Mouse (Mus musculus) limb, embryonic 11.5 days (tissue): Measurements from ENCODE around the gene Prepl. TPM values are rescaled to one million over a fixed set of nuclear protein-coding genes. Genes with fewer than 3 reads are reported as not detected.

ENCODE experiments used
- ATAC-seq: fragments of 200-750 bp; cut with Nextera tagmentation; 2 replicates; pipeline ENCODE4 v1.8.0; 2017; ENCODE audit warnings: low read depth; ENCODE audit not compliant: insufficient number of reproducible peaks, low FRiP score, low TSS enrichment
- DNase-seq: peaks from one replicate; pipeline ENCODE4 v3.0.0-alpha.2; 2015; ENCODE audit warnings: low spot score
- H3K27ac ChIP-seq: fragments of 300-500 bp; sonication (generic); replicated peaks from 2 replicates; pipeline ENCODE4 v1.5.1; 2014; ENCODE audit warnings: low read depth, mild to moderate bottlenecking, low read length
- H3K27me3 ChIP-seq: fragments of 300-500 bp; sonication (generic); 2 replicates; pipeline ENCODE4 v1.6.1; 2014; ENCODE audit warnings: mild to moderate bottlenecking, low read length, mixed read lengths; ENCODE audit not compliant: control insufficient read depth, insufficient read depth
- H3K36me3 ChIP-seq: fragments of 300-500 bp; sonication (generic); 2 replicates; pipeline ENCODE4 v1.6.1; 2014; ENCODE audit warnings: mild to moderate bottlenecking, low read length, moderate library complexity, mixed read lengths; ENCODE audit not compliant: control insufficient read depth, insufficient read depth
- H3K4me1 ChIP-seq: fragments of 300-500 bp; sonication (generic); 2 replicates; pipeline ENCODE4 v1.6.1; 2014; ENCODE audit warnings: low read length, mixed read lengths; ENCODE audit not compliant: control insufficient read depth, insufficient read depth
- H3K4me2 ChIP-seq: fragments of 300-500 bp; sonication (generic); 2 replicates; pipeline ENCODE4 v1.6.1; 2014; ENCODE audit warnings: low read depth, mild to moderate bottlenecking, moderate library complexity; ENCODE audit not compliant: severe bottlenecking
- H3K4me3 ChIP-seq: fragments of 300-500 bp; sonication (generic); 2 replicates; pipeline ENCODE4 v1.5.1; 2014; ENCODE audit warnings: low read depth, low read length
- H3K9ac ChIP-seq: fragments of 300-500 bp; sonication (generic); 2 replicates; pipeline ENCODE4 v1.6.1; 2014; ENCODE audit warnings: mild to moderate bottlenecking, low read length
- H3K9me3 ChIP-seq: fragments of 300-500 bp; sonication (generic); 2 replicates; pipeline ENCODE4 v1.6.1; 2016; ENCODE audit warnings: low read length; ENCODE audit not compliant: control insufficient read depth
- WGBS: fragments of 180-500 bp; shearing (Covaris S2); extraction: QIAGEN DNeasy Blood & Tissue Kit; methylation state at CpG from one replicate; pipeline ENCODE4 v1.1.7; 2014; 5-methylcytosine and 5-hydroxymethylcytosine counted together
- polyA plus RNA-seq: library from polyadenylated mRNA; unstranded; fragments of >200 nt; fragmentation: Nextera tagmentation; extraction: Ambion mirVana; gene quantifications from 2 replicates; pipeline ENCODE4 v1.2.1, GENCODE M21; 2014

Gene Prepl
- polyA plus RNA-seq, 1 experiment from 2014 or later = 35.3 TPM

DNA sequence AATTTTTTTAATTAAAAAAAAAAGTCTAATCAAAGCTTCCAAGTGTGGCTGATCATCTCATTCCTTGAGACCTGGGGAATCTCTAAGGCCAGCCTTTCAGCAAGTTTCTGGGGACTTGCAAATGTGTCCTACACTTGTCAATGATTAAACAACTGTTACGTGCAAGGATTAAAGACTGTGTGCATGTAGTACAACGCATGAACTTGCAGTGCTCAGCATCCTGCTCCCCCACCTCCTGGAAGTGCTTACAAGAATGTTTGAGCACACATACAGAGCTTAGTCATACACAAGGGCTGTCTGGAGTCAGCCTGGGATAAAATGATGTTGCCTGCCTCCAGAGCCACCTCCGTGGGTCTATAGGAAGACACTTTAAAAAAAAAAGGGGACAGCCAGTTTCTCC lies 62.8 kb downstream of the Prepl start:
- no peak overlapping the region for H3K27ac ChIP-seq
- H3K4me1 ChIP-seq = no peaks in the 10 kb centered on the region
- H3K9ac ChIP-seq = no peak overlapping the region
- H3K36me3 ChIP-seq = no peaks in the 10 kb centered on the region
- no peak overlapping the region for H3K4me3 ChIP-seq
- ATAC-seq (no peak), DNase-seq (no peak)
- 85% methylated on average over 3 of the region's 3 CpGs for WGBS
- no peak overlapping the region for H3K4me2 ChIP-seq
- no peaks in the 10 kb centered on the region for H3K27me3 ChIP-seq
- H3K9me3 ChIP-seq = no peaks in the 10 kb centered on the region

DNA sequence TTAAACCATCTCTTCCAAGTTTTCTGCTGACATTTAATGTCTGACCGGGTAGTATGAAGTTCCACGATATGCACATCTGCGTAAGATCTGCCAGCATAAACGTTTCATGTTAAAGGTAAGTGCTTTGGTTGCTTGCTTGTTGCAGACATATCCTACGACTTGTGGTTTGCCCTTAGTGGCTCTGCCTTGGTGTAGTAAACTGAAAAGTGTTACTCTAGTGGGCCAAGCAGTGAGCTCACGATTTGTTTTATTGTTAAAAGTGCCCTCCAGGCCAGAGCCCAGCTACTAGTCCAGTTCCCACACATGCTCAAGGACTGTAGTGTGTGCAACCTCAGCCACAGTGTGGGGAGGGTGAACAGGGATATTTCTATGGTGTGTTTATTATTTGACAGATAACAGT lies 63.6 kb downstream of the Prepl start:
- no peaks in the 10 kb centered on the region for H3K36me3 ChIP-seq
- no peaks in the 10 kb centered on the region for H3K9me3 ChIP-seq
- 92% methylated on average over 6 of the region's 6 CpGs for WGBS
- ATAC-seq (no peak), DNase-seq (no peak)
- no peak overlapping the region for H3K4me3 ChIP-seq
- H3K9ac ChIP-seq = no peak overlapping the region
- no peak overlapping the region for H3K27ac ChIP-seq
- H3K4me2 ChIP-seq = no peak overlapping the region
- no peaks in the 10 kb centered on the region for H3K27me3 ChIP-seq
- no peaks in the 10 kb centered on the region for H3K4me1 ChIP-seq

DNA sequence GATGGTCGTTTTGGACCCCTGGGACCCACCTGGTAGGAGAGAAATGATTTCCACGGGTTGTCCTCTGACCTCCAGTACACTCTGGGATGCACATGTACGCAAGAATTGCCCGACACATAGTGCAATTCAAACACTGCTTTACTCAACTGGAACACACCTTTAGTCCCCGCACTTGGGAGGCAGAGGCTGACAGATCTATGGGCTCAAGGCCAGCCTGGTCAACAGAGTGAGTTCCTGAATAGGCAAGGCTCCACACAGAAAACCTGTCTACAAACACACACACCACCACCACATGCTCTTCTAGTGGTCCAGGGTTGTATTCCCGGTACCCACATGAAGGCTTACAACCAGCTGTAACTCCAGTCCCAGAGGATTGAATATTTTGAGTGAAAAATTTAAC lies 64.9 kb downstream of the Prepl start:
- H3K27me3 ChIP-seq = no peaks in the 10 kb centered on the region
- H3K9me3 ChIP-seq = no peaks in the 10 kb centered on the region
- no peaks in the 10 kb centered on the region for H3K36me3 ChIP-seq
- H3K4me2 ChIP-seq = no peak overlapping the region
- WGBS = 92% methylated on average over 6 of the region's 6 CpGs
- no peak overlapping the region for H3K27ac ChIP-seq
- H3K9ac ChIP-seq = no peak overlapping the region
- H3K4me1 ChIP-seq = no peaks in the 10 kb centered on the region
- H3K4me3 ChIP-seq = no peak overlapping the region
- ATAC-seq (no peak), DNase-seq (no peak)

DNA sequence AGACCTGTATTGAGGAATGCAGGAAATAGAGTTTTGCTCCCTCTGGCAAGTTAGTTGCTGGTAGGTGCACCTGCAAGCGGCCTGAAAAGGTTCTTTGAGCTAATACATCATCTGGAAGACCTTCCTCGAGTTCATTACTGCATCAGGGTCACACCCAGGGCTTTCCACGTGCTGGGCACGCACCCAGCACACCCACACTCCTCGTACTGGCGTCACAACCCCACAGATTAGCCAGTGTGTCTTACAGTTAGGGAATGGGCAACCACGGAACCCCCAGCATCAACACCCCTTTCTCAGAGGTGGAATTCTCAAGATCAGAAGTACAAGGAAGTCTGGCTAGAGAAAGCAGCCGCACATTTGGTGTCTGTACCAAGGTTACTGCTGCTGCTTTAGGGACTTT lies 65.8 kb downstream of the Prepl start:
- no peak overlapping the region for H3K4me3 ChIP-seq
- DNase-seq (no peak), ATAC-seq (no peak)
- H3K36me3 ChIP-seq = no peaks in the 10 kb centered on the region
- no peaks in the 10 kb centered on the region for H3K27me3 ChIP-seq
- H3K9ac ChIP-seq = no peak overlapping the region
- no peaks in the 10 kb centered on the region for H3K4me1 ChIP-seq
- H3K9me3 ChIP-seq = no peaks in the 10 kb centered on the region
- no peak overlapping the region for H3K27ac ChIP-seq
- no peak overlapping the region for H3K4me2 ChIP-seq
- 88% methylated on average over 8 of the region's 8 CpGs for WGBS

DNA sequence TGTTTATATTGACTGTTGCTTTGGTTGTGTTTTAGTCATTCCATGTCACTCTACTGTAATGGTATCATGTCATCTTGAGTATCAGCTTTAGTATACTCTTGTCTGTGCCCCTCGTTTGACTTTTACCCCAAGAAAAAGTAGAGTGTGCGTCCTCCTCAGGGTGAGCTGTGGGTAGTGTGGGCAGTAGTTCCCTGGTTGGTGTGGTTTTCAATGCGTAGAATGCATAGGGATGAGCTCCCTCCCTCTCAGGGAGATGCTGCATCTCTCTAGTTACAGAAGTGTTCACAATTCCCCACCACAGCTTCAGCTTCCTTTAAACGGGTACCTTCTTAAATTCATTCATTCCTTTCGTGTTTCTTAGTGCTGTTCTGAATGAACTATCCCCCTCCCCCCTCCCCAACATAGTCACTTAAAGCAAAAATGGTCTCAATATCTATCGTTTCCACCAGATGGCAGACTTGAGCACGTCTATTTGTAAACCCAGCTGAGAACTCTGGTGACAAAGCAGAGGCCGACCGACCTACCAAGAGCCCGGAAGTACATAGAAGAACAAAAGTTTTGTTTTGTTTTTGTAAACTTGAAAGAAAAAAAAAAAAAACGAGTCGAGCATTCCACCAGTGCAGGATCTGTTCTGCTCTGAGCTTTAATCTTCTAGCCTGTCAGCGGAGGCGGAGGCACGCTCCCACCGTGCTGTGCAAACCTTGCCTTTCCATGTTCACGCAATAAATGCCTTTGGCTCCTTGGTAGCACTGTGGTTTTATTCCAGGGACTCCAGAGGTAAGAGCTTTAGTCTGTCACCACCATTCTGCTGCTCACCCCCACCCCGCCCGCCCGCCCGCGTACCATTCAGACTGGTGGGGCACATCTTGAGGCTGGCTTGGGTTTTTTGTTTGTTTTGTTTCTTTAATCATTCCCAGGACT lies 66.5 kb downstream of the Prepl start:
- H3K4me1 ChIP-seq = no peaks in the 10 kb centered on the region
- WGBS = 76% methylated on average over 22 of the region's 22 CpGs
- ATAC-seq (no peak), DNase-seq (peak; percentile 70)
- H3K4me2 ChIP-seq = no peak overlapping the region
- no peaks in the 10 kb centered on the region for H3K9me3 ChIP-seq
- H3K9ac ChIP-seq = no peak overlapping the region
- H3K27ac ChIP-seq = no peak overlapping the region
- no peaks in the 10 kb centered on the region for H3K36me3 ChIP-seq
- H3K4me3 ChIP-seq = no peak overlapping the region
- H3K27me3 ChIP-seq = no peaks in the 10 kb centered on the region

GRCm38 (mm10) chr17:85020343-85020742 lies 69.7 kb downstream of the Prepl start:
- Histone ChIP-seq H3K27ac (no peak overlapping the region), H3K4me2 (no peak overlapping the region), H3K27me3 (no peaks in the 10 kb centered on the region), H3K36me3 (no peaks in the 10 kb centered on the region), H3K4me3 (no peak overlapping the region), H3K4me1 (no peaks in the 10 kb centered on the region), H3K9me3 (no peaks in the 10 kb centered on the region), H3K9ac (no peak overlapping the region)
- ATAC-seq (no peak), DNase-seq (no peak)
- 84% methylated on average over 3 of the region's 3 CpGs for WGBS

GRCm38 (mm10) chr17:85018794-85019193 lies 71.2 kb downstream of the Prepl start:
- no peak overlapping the region for H3K4me3 ChIP-seq
- H3K4me2 ChIP-seq = no peak overlapping the region
- no peaks in the 10 kb centered on the region for H3K36me3 ChIP-seq
- H3K9me3 ChIP-seq = no peaks in the 10 kb centered on the region
- no peaks in the 10 kb centered on the region for H3K4me1 ChIP-seq
- H3K27ac ChIP-seq = no peak overlapping the region
- DNase-seq (no peak), ATAC-seq (no peak)
- H3K27me3 ChIP-seq = no peaks in the 10 kb centered on the region
- WGBS = 84% methylated on average over 5 of the region's 5 CpGs
- no peak overlapping the region for H3K9ac ChIP-seq

- 87% methylated on average over 3 of the region's 3 CpGs for WGBS
- Histone ChIP-seq H3K4me3 (no peak overlapping the region), H3K36me3 (no peaks in the 10 kb centered on the region), H3K4me1 (no peaks in the 10 kb centered on the region), H3K4me2 (no peak overlapping the region), H3K27ac (no peak overlapping the region), H3K27me3 (no peaks in the 10 kb centered on the region), H3K9me3 (no peaks in the 10 kb centered on the region), H3K9ac (no peak overlapping the region)
- ATAC-seq (no peak), DNase-seq (no peak)
Observed at GRCm38 (mm10) chr17:85018344-85018743, 71.7 kb downstream of the Prepl start.

- DNase-seq = no peak
- Histone ChIP-seq H3K4me3 (no peak overlapping the region), H3K9ac (no peak overlapping the region), H3K9me3 (no peaks in the 10 kb centered on the region), H3K27ac (no peak overlapping the region), H3K36me3 (peaks cover 2% of the 10 kb centered on the region; the same call in 1 of the 2 replicates), H3K27me3 (no peaks in the 10 kb centered on the region), H3K4me1 (no peaks in the 10 kb centered on the region), H3K4me2 (no peak overlapping the region)
- ATAC-seq = no peak
- WGBS = 83% methylated on average over 3 of the region's 3 CpGs
Observed at GRCm38 (mm10) chr17:85014632-85015031, 75.4 kb downstream of the Prepl start.
